Mouse (Mus musculus): ENCODE measurements at regions not wholly inside any gene's neighbourhood (a gene's known extent, or its start where the extent isn't known, plus 50 kb on each side); places are given as distances from the start of the nearest gene placed in this dataset.

DNA sequence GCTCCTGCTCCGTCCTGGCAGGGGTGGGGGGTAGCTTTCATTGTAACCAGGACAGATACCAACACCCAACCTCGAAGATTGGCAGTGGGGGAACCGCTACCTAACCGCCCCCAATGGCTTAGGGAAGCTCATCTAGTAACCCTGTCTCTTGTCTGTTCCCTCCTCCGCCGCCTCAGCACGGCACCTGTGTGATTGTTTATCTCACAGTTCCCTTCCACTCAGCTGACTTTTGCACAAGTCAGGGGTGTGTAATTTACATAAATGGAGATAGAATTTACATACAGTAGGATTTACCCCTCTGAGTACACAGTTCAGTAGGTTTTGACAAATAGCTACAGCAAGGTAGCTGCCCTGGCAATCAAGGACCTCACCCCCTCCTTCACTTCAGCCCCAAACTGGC, 135.8 kb downstream of the Tpra1 start:
- Histone ChIP-seq H3K27ac (no peak overlapping the region), H3K27me3 (peaks cover 11% of the 10 kb centered on the region), H3K4me2 (no peak overlapping the region), H3K4me3 (no peak overlapping the region), H3K4me1 (replicated peaks) (no peaks in the 10 kb centered on the region), H3K9me3 (replicated peaks) (no peaks in the 10 kb centered on the region), H3K9ac (no peak overlapping the region), H3K36me3 (no peaks in the 10 kb centered on the region)
- 58% methylated on average over 7 of the region's 7 CpGs for WGBS
- no peak for ATAC-seq (replicated peaks; ENCODE audit: insufficient number of reproducible peaks, insufficient read depth, low FRiP score, low read depth)

- Histone ChIP-seq H3K9ac (no peak overlapping the region), H3K4me1 (replicated peaks) (no peaks in the 10 kb centered on the region), H3K27ac (no peak overlapping the region), H3K27me3 (0 out of 2 replicates have a peak, but pooled peaks cover 12% of the 10 kb centered on the region), H3K9me3 (replicated peaks) (no peaks in the 10 kb centered on the region), H3K36me3 (no peaks in the 10 kb centered on the region), H3K4me3 (no peak overlapping the region), H3K4me2 (no peak overlapping the region)
- 74% methylated on average over 4 of the region's 4 CpGs for WGBS
- ATAC-seq (replicated peaks; ENCODE audit: insufficient number of reproducible peaks, insufficient read depth, low FRiP score, low read depth) = no peak
Observed at GRCm38 (mm10) chr6:89040919-89041318, 138.9 kb downstream of the Tpra1 start.

DNA sequence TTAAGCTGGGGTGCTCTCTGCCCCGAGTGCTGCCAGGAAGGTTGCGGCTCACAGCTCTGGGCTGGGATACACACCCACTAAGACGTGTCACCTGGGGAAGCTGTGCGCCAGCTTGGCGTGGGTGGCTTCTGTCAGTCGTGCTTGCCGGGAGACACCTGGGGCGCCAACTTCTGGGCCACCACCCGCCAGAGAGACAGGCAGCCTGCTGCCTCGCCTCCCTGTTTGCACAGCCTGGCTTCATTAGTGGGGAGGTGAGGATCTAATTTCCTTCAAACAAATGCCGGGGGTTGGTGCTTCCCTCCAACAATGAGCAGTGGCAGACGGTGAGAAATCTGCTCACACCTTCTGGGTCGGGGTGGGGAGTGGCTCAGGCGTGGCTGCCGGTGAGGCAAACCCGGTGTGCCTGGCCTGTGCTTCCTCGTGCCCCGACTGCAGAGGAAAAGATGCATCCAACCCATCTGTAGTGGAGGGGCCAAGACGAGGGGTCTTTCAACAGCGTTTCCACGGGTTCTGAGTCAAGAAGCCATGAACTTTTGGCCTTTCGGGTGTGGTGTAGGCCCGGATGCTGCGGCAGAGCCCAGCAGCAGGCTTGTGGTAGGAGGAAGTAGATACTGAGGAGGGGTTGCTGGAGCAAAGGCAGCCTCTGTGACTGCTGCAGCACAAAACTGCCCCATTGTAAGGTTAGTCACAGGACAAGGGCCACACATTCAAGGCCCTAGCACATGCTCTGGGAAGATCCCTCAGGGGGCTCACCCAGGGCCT, 140.6 kb downstream of the Tpra1 start:
- H3K4me2 ChIP-seq = no peak overlapping the region
- no peak overlapping the region for H3K9ac ChIP-seq
- 31% methylated on average over 24 of the region's 24 CpGs for WGBS
- no peak overlapping the region for H3K27ac ChIP-seq
- 0 out of 2 replicates have a peak, but pooled peaks cover 7% of the 10 kb centered on the region for H3K27me3 ChIP-seq
- H3K4me1 ChIP-seq (replicated peaks) = no peaks in the 10 kb centered on the region
- no peak for ATAC-seq (replicated peaks; ENCODE audit: insufficient number of reproducible peaks, insufficient read depth, low FRiP score, low read depth)
- no peak overlapping the region for H3K4me3 ChIP-seq
- no peaks in the 10 kb centered on the region for H3K36me3 ChIP-seq
- no peaks in the 10 kb centered on the region for H3K9me3 ChIP-seq (replicated peaks)

- Histone ChIP-seq H3K4me2 (no peak overlapping the region), H3K4me1 (replicated peaks) (no peaks in the 10 kb centered on the region), H3K27ac (no peak overlapping the region), H3K9me3 (replicated peaks) (no peaks in the 10 kb centered on the region), H3K36me3 (no peaks in the 10 kb centered on the region), H3K27me3 (0 out of 2 replicates have a peak, but pooled peaks cover 5% of the 10 kb centered on the region), H3K9ac (no peak overlapping the region), H3K4me3 (no peak overlapping the region)
- no peak for ATAC-seq (replicated peaks; ENCODE audit: insufficient number of reproducible peaks, insufficient read depth, low FRiP score, low read depth)
- WGBS = 67% methylated on average over 4 of the region's 4 CpGs
Observed at GRCm38 (mm10) chr6:89045436-89045966, 143.4 kb downstream of the Tpra1 start.

- 0 out of 2 replicates have a peak, but pooled peaks cover 5% of the 10 kb centered on the region for H3K27me3 ChIP-seq
Observed at GRCm38 (mm10) chr6:89046476-89046875, 144.4 kb downstream of the Tpra1 start.

DNA sequence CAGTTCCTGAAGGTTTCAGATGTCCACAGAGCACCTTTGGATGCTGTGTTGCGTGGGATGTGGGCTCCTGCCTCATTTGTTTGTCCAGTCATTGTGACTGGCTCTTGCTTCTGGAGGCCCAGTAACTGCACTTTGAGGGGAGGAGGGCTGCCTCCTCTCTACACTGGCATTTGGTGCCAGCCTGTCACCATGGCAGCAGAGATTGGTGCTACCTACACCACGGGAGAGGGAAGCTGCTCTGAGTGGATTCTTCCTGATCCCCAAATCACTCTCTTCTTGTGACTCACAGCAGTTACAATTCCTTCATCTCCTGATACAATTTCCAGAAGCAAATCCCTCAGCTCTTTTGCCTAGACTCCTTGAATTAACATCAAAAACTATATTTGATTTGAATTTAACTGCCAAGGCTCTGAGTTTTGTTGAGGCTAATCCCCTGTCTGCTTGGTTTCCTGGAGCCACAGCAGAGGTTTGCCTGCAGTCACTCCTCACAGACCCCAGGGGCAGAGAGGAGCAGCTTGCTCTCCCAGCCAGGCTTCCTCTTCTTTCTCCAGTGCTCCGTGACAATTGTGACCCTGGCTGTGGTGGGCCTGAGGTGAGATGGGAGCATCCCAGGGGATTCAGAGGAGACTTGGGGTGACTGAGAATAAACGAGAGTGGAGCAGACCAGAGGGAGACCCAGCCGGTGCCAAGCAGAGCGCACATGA, 145.7 kb downstream of the Tpra1 start:
- no peak for ATAC-seq (replicated peaks; ENCODE audit: insufficient number of reproducible peaks, insufficient read depth, low FRiP score, low read depth)
- H3K27me3 ChIP-seq = 0 out of 2 replicates have a peak, but pooled peaks cover 3% of the 10 kb centered on the region
- no peak overlapping the region for H3K4me3 ChIP-seq
- H3K4me1 ChIP-seq (replicated peaks) = no peaks in the 10 kb centered on the region
- H3K9me3 ChIP-seq (replicated peaks) = no peaks in the 10 kb centered on the region
- 57% methylated on average over 6 of the region's 6 CpGs for WGBS
- H3K27ac ChIP-seq = no peak overlapping the region
- no peak overlapping the region for H3K9ac ChIP-seq
- no peak overlapping the region for H3K4me2 ChIP-seq
- no peaks in the 10 kb centered on the region for H3K36me3 ChIP-seq

More at GRCm38 (mm10) chr6:89046476-89046875, 144.4 kb downstream of the Tpra1 start:
- Histone ChIP-seq H3K9ac (no peak overlapping the region), H3K4me3 (no peak overlapping the region), H3K4me1 (replicated peaks) (no peaks in the 10 kb centered on the region), H3K36me3 (no peaks in the 10 kb centered on the region), H3K4me2 (no peak overlapping the region), H3K9me3 (replicated peaks) (no peaks in the 10 kb centered on the region), H3K27ac (no peak overlapping the region)
- no peak for ATAC-seq (replicated peaks; ENCODE audit: insufficient number of reproducible peaks, insufficient read depth, low FRiP score, low read depth)
- 88% methylated on average over 2 of the region's 2 CpGs for WGBS

GRCm38 (mm10) chr6:89049290-89049689, 147.2 kb downstream of the Tpra1 start:
- H3K4me2 ChIP-seq = no peak overlapping the region
- no peak for ATAC-seq (replicated peaks; ENCODE audit: insufficient number of reproducible peaks, insufficient read depth, low FRiP score, low read depth)
- H3K9ac ChIP-seq = no peak overlapping the region
- no peaks in the 10 kb centered on the region for H3K36me3 ChIP-seq
- no peaks in the 10 kb centered on the region for H3K27me3 ChIP-seq
- H3K27ac ChIP-seq = no peak overlapping the region
- H3K4me3 ChIP-seq = no peak overlapping the region
- H3K4me1 ChIP-seq (replicated peaks) = no peaks in the 10 kb centered on the region
- H3K9me3 ChIP-seq (replicated peaks) = no peaks in the 10 kb centered on the region
- WGBS = 55% methylated on average over 1 of the region's 1 CpGs

DNA sequence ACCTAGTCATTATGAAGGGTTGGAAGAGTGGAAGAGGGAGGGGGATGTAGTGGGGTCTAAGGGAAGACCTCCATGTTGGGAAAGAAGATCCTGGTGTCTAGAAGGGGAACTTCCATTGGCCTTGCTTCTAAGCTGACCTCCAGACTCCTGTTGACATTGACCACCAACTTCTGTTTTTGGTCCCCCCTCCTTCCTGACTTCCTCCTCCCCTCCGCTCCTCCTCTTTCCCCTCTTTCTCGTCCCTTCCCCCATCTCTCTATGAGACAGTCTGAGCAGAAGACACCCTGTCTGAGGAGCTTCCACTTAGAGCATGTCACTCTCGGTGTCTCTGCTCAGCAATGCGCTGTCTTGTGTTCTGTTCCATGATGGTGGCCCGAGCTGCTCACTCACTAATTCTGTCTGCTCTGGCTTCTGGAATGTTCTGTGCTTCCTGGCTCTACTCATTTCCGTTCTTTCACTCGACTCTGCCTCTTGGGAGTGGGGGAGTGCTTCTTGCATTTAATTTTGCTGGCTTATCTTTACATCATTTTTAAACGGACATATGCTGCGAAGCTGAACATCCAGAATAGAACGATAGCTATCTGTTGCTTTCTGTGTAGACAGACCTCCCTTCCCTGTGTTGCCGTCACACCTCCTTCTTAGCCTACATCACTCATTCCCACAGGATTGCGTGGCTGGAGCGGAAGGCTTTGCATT, 148.7 kb downstream of the Tpra1 start:
- Histone ChIP-seq H3K4me1 (replicated peaks) (no peaks in the 10 kb centered on the region), H3K36me3 (no peaks in the 10 kb centered on the region), H3K4me2 (no peak overlapping the region), H3K9me3 (replicated peaks) (no peaks in the 10 kb centered on the region), H3K9ac (no peak overlapping the region), H3K4me3 (no peak overlapping the region), H3K27me3 (no peaks in the 10 kb centered on the region), H3K27ac (no peak overlapping the region)
- ATAC-seq (replicated peaks; ENCODE audit: insufficient number of reproducible peaks, insufficient read depth, low FRiP score, low read depth) = no peak
- 63% methylated on average over 13 of the region's 13 CpGs for WGBS

- Histone ChIP-seq H3K4me1 (replicated peaks) (no peaks in the 10 kb centered on the region), H3K27me3 (no peaks in the 10 kb centered on the region), H3K36me3 (no peaks in the 10 kb centered on the region), H3K9me3 (replicated peaks) (no peaks in the 10 kb centered on the region), H3K4me2 (no peak overlapping the region), H3K4me3 (no peak overlapping the region), H3K27ac (no peak overlapping the region), H3K9ac (no peak overlapping the region)
- 66% methylated on average over 9 of the region's 9 CpGs for WGBS
- no peak for ATAC-seq (replicated peaks; ENCODE audit: insufficient number of reproducible peaks, insufficient read depth, low FRiP score, low read depth)
Observed at GRCm38 (mm10) chr6:89052758-89053460, 150.9 kb downstream of the Tpra1 start.

DNA sequence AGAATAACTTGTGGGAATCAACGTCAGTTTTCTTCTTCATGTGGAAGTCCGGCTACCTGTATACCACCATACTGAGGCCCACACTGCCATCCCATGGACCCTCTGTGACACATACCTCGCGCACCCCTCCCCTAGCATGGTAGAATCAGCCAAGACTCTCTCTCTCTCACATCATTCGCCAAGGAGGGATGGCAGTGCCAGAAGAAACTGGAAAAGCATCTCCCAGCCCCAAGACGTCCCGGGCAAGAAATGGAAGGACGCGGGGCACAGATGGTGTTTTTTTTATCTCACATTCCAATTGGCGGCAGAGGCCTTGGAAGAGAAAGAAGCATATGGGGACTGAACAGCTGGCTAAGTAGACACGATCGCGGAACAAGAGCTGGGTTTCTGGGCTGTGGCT, 152.0 kb downstream of the Tpra1 start:
- WGBS = 82% methylated on average over 13 of the region's 13 CpGs
- no peak for ATAC-seq (replicated peaks; ENCODE audit: insufficient number of reproducible peaks, insufficient read depth, low FRiP score, low read depth)
- Histone ChIP-seq H3K4me3 (no peak overlapping the region), H3K4me2 (no peak overlapping the region), H3K9ac (no peak overlapping the region), H3K27ac (no peak overlapping the region), H3K36me3 (no peaks in the 10 kb centered on the region), H3K27me3 (no peaks in the 10 kb centered on the region), H3K4me1 (replicated peaks) (no peaks in the 10 kb centered on the region), H3K9me3 (replicated peaks) (no peaks in the 10 kb centered on the region)
